Mouse (Mus musculus) forebrain, embryonic 15.5 days (tissue): ENCODE results near the gene Dlgap1. TPM values are rescaled to one million over a fixed set of nuclear protein-coding genes. Genes with fewer than 3 reads are reported as not detected.

Source experiments
- ATAC-seq: fragments of 200-750 bp; cut with Nextera tagmentation; replicated peaks from 2 replicates; pipeline ENCODE4 v1.8.0; 2017; ENCODE audit warnings: mild to moderate bottlenecking, moderate TSS enrichment, moderate library complexity
- H3K27ac ChIP-seq: fragments of 300-500 bp; sonication (generic); replicated peaks from 2 replicates; pipeline ENCODE4 v1.5.1; 2015; ENCODE audit warnings: mild to moderate bottlenecking, inconsistent platforms
- H3K27me3 ChIP-seq: fragments of 300-500 bp; sonication (generic); 2 replicates; pipeline ENCODE4 v1.6.1; 2015; ENCODE audit warnings: inconsistent platforms
- H3K36me3 ChIP-seq: fragments of 300-500 bp; sonication (generic); 2 replicates; pipeline ENCODE4 v1.6.1; 2015; ENCODE audit warnings: mild to moderate bottlenecking, inconsistent platforms
- H3K4me1 ChIP-seq: fragments of 300-500 bp; sonication (generic); 2 replicates; pipeline ENCODE4 v1.6.1; 2015; ENCODE audit warnings: inconsistent platforms
- H3K4me2 ChIP-seq: fragments of 300-500 bp; sonication (generic); replicated peaks from 2 replicates; pipeline ENCODE4 v1.6.1; 2015; ENCODE audit warnings: mild to moderate bottlenecking, inconsistent platforms
- H3K4me3 ChIP-seq: fragments of 300-500 bp; sonication (generic); 2 replicates; pipeline ENCODE4 v1.5.1; 2015; ENCODE audit warnings: mild to moderate bottlenecking, inconsistent platforms
- H3K9ac ChIP-seq: fragments of 300-500 bp; sonication (generic); replicated peaks from 2 replicates; pipeline ENCODE4 v1.6.1; 2015; ENCODE audit warnings: mild to moderate bottlenecking, inconsistent platforms
- H3K9me3 ChIP-seq: fragments of 300-500 bp; sonication (generic); 2 replicates; pipeline ENCODE4 v1.6.1; 2016; ENCODE audit warnings: inconsistent platforms
- WGBS: fragments of 180-500 bp; shearing (Covaris S2); methylation state at CpG from one replicate; pipeline ENCODE4 v1.1.7; 2015; ENCODE audit warnings: mixed read lengths; 5-methylcytosine and 5-hydroxymethylcytosine counted together
- polyA plus RNA-seq: library from polyadenylated mRNA; unstranded; fragments of >200 nt; fragmentation: Nextera tagmentation; extraction: Ambion mirVana; gene quantifications from 2 replicates; pipeline ENCODE4 v1.2.1, GENCODE M21; 2015

Dlgap1 gene
- polyA plus RNA-seq, 1 experiment from 2014 or later: 31.0 TPM

- H3K36me3 ChIP-seq: no peaks in the 10 kb centered on the region
- no peak for ATAC-seq
- H3K27ac ChIP-seq: no peak overlapping the region
- H3K9ac ChIP-seq: no peak overlapping the region
- WGBS: 53% methylated on average over 2 of the region's 2 CpGs
- H3K9me3 ChIP-seq: no peaks in the 10 kb centered on the region
- H3K4me1 ChIP-seq: no peaks in the 10 kb centered on the region
- H3K4me3 ChIP-seq: no peak overlapping the region
- H3K4me2 ChIP-seq: no peak overlapping the region
- H3K27me3 ChIP-seq: no peaks in the 10 kb centered on the region
Measured at GRCm38 (mm10) chr17:70676522-70676921, 707.6 kb downstream of the Dlgap1 start.

DNA sequence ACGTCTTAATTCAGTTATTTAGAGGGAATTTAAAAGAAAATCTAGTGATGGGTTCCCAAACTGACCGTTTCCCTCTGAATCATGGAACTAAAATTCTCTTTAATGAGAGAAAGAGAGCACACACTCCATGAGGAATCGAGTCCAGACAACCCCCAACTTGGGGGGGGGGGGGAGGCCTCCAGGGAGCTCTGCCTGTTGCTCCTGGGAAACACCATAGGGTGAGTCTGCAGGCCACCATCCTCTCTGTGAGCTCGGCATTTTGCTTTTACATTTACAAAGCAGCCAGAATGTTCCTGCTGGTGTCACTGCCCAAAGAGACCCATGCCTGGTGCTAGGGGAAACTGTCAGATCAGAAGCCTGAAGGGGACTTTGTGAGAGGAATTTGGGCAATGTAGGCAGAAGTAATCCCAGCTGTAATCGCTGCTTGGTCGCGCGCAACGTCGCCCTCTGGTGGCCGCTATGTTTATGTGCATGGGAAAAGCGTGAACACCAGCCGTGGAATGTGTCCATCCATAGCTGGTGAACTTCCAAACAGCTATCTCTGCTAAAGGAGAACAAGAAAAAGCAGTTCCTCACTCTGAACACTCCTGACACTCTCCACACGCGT lies 714.8 kb downstream of the Dlgap1 start:
- Histone ChIP-seq H3K27me3 (no peaks in the 10 kb centered on the region), H3K4me1 (no peaks in the 10 kb centered on the region), H3K4me3 (no peak overlapping the region), H3K27ac (no peak overlapping the region), H3K9ac (no peak overlapping the region), H3K9me3 (no peaks in the 10 kb centered on the region), H3K4me2 (no peak overlapping the region), H3K36me3 (no peaks in the 10 kb centered on the region)
- 14% methylated on average over 15 of the region's 15 CpGs for WGBS
- ATAC-seq: peak; percentile 69

DNA sequence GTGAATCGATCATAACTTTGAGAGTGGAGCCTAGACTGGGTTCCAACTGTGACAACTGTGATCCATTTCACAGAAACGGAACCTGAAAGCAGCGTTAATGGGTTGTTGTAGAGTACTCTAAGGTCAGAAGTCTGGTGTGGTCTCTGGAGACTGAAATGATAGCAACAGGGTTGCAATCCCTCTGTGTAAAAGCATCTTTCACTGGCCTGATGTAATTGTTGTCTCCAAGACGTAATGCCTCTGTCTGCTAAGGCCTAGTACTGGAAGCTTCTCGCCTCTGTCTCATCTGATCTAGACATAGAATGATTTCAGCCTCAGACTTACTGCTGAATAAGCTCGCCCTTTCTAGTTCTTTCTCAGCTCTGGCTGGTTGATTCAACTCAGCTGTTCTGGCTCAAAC lies 721.3 kb downstream of the Dlgap1 start:
- Histone ChIP-seq H3K27me3 (no peaks in the 10 kb centered on the region), H3K4me2 (no peak overlapping the region), H3K27ac (no peak overlapping the region), H3K36me3 (no peaks in the 10 kb centered on the region), H3K4me1 (no peaks in the 10 kb centered on the region), H3K9me3 (no peaks in the 10 kb centered on the region), H3K4me3 (no peak overlapping the region), H3K9ac (no peak overlapping the region)
- 94% methylated on average over 6 of the region's 6 CpGs for WGBS
- no peak for ATAC-seq

DNA sequence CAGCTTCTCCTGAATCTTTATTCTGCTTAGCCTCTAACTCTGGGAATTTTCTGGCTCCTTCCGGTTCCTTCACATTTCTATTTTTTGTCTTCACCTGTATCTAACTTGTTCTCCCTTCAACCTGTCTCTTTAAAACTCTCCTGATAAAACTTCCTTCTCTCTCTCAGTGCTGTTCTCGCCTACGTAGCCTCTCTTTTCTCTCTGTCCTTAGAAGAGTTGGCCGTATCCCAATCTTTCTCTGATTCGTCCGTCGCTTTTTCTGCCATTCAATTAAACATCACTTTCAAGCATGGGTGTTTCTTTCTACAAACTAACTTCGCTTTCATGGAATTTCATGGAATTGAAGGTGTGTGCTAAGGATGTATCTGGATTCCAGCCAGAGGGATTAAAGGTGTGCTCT lies 721.7 kb downstream of the Dlgap1 start:
- H3K4me2 ChIP-seq: no peak overlapping the region
- no peaks in the 10 kb centered on the region for H3K9me3 ChIP-seq
- H3K4me3 ChIP-seq: no peak overlapping the region
- no peaks in the 10 kb centered on the region for H3K27me3 ChIP-seq
- no peaks in the 10 kb centered on the region for H3K4me1 ChIP-seq
- no peak overlapping the region for H3K27ac ChIP-seq
- WGBS: 86% methylated on average over 8 of the region's 8 CpGs
- H3K9ac ChIP-seq: no peak overlapping the region
- H3K36me3 ChIP-seq: no peaks in the 10 kb centered on the region
- ATAC-seq: no peak

DNA sequence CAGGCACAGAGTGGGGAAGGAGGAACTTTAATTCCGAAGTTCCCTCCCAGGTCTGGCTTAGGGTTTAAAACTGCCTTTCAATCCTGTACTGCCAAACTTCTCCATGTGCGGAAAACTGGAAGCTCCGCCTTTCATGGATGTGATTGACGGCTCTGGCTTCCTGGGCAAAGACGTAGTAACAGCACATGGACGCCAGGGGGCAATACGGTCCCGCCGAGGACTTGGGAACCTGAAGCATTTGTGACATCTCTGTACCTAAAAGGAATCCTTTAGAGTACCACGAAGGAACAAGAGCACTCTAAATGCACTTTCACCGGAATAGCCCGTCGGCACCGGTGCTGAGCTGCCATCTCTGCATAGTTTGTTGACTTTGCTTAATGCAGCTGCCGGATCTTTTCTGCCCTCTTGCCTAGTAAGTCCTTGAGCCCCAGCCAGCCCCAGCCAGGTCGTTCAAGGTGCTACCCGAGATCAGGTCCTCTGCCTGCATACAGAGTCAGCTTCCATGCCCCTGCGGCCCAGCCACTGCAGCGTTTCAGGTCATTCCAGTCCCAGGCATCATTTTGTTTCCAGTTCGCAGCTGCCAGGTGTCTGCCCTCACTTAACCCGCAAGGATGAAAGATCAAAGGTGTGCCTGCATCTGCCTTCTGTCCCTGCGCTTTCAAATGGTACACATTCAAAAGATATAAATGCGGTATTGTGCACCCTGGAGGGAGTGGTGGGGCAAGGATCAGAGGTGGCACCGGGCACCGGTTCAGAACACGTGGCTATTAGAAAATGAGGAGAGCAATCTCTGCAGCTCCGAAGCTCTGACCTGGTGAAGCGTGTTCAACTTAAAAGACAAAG lies 738.3 kb downstream of the Dlgap1 start:
- peaks cover 6% of the 10 kb centered on the region for H3K4me1 ChIP-seq
- H3K4me2 ChIP-seq: peak overlapping the region; percentile 51
- H3K9ac ChIP-seq: peak overlapping the region; percentile 38; the same call in 1 of the 2 replicates
- no peaks in the 10 kb centered on the region for H3K36me3 ChIP-seq
- WGBS: 4% methylated on average over 28 of the region's 28 CpGs
- H3K9me3 ChIP-seq: no peaks in the 10 kb centered on the region
- ATAC-seq: peak; percentile 83
- H3K27ac ChIP-seq: no peak overlapping the region
- 0 out of 2 replicates have a peak, but pooled peaks cover 3% of the 10 kb centered on the region for H3K27me3 ChIP-seq
- peak overlapping the region; percentile 26 for H3K4me3 ChIP-seq

DNA sequence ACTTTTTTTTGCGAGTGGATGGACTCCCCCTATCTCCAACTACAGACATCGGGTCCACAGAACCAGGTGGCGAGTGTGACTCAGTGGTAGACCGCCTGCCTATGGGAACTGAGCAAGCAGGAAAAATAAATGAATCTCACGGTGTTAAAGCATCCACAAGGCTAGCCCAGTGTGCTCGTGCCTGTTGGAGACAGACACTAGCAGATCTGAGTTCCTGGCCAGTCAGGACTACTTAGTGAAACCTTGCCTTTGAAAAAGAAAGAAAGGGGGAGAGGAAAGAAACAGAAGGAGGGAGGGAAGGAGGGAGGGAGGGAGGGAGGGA lies 738.9 kb downstream of the Dlgap1 start:
- Histone ChIP-seq H3K36me3 (no peaks in the 10 kb centered on the region), H3K4me1 (peaks cover 6% of the 10 kb centered on the region), H3K4me2 (peak overlapping the region; percentile 51), H3K9ac (no peak overlapping the region), H3K9me3 (no peaks in the 10 kb centered on the region), H3K27ac (no peak overlapping the region), H3K4me3 (no peak overlapping the region), H3K27me3 (0 out of 2 replicates have a peak, but pooled peaks cover 3% of the 10 kb centered on the region)
- WGBS: 32% methylated on average over 6 of the region's 6 CpGs
- ATAC-seq: peak; percentile 33; the same call in 1 of the 2 replicates

DNA sequence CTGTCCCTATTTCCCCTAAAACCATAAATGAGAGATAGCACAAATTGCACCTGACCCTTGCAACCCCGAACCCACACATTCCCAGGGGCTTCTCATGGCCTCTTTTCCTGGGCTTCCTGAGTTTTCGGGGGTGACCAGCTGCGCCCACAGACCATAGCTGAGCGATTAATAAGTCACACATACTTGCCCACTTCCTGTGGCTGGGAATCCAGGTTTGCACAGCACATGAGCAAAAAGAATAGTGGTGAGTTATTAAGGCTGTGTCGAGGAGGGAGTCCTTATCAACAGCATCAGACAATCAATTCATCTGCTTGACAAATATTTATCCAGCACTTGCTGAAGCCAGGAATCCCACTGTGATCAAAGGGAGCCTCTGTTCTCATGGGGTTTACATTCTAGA lies 740.7 kb downstream of the Dlgap1 start:
- no peaks in the 10 kb centered on the region for H3K36me3 ChIP-seq
- 0 out of 2 replicates have a peak, but pooled peaks cover 3% of the 10 kb centered on the region for H3K27me3 ChIP-seq
- ATAC-seq: no peak
- 74% methylated on average over 5 of the region's 5 CpGs for WGBS
- H3K4me1 ChIP-seq: peaks cover 6% of the 10 kb centered on the region
- H3K9me3 ChIP-seq: no peaks in the 10 kb centered on the region
- no peak overlapping the region for H3K27ac ChIP-seq
- no peak overlapping the region for H3K4me2 ChIP-seq
- no peak overlapping the region for H3K4me3 ChIP-seq
- H3K9ac ChIP-seq: no peak overlapping the region

GRCm38 (mm10) chr17:70713470-70713869 lies 744.6 kb downstream of the Dlgap1 start:
- no peaks in the 10 kb centered on the region for H3K4me1 ChIP-seq
- WGBS: 50% methylated on average over 10 of the region's 10 CpGs
- H3K9ac ChIP-seq: no peak overlapping the region
- H3K4me2 ChIP-seq: no peak overlapping the region
- H3K36me3 ChIP-seq: no peaks in the 10 kb centered on the region
- no peaks in the 10 kb centered on the region for H3K9me3 ChIP-seq
- H3K27ac ChIP-seq: no peak overlapping the region
- no peak overlapping the region for H3K4me3 ChIP-seq
- H3K27me3 ChIP-seq: no peaks in the 10 kb centered on the region
- no peak for ATAC-seq

DNA sequence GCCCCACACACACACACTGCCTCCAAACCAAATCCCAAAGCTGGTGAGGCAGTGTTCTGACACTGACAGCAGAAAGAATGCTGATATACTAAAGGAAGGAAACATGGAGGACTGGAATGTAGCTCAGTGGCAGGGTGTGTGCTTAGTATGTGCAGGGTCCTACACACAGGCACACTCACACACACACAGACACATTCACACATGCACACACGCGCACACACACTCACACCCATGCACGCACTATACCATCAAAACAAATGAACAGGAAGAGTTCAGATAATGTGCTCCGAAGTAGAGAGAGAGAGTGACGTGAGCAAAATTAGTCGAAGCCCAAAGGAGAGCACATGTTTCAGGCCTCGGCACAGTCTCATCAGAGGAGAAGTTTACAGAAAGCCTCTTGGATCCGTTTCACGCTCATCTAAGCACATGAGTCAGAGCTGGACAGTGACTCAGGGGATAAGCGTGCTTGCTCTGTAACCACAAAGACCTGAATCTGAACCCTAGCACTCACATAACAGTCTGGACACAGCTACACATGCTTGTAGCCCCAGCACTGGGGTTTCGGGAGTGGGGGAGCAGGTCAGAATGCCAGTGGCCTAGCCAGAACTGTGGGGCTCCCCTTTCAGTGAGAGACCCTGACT lies 750.9 kb downstream of the Dlgap1 start:
- no peaks in the 10 kb centered on the region for H3K9me3 ChIP-seq
- H3K9ac ChIP-seq: no peak overlapping the region
- H3K27me3 ChIP-seq: no peaks in the 10 kb centered on the region
- WGBS: 89% methylated on average over 11 of the region's 11 CpGs
- H3K4me2 ChIP-seq: no peak overlapping the region
- no peak for ATAC-seq
- H3K27ac ChIP-seq: no peak overlapping the region
- H3K36me3 ChIP-seq: no peaks in the 10 kb centered on the region
- H3K4me3 ChIP-seq: no peak overlapping the region
- no peaks in the 10 kb centered on the region for H3K4me1 ChIP-seq

DNA sequence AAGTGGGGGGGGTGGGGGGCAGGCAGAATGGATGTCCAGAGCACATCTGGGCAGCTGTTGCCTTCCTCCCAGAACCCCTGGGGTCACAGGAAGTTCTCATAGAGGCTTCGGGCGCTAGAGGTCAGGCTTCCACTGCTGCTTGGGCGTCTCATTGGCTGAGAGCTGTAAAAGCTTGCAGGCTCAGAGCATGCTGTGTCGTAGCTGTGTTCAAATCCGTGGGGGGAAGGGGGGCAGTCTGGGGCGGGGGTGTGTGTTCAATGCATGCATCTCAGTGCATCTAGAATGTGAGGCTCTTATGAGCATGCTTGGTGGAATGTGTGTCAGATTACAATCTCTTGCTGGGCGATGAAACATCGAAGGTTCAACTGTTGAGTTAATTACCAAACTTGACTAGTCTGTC lies 751.9 kb downstream of the Dlgap1 start:
- ATAC-seq: no peak
- Histone ChIP-seq H3K4me3 (no peak overlapping the region), H3K9ac (no peak overlapping the region), H3K9me3 (no peaks in the 10 kb centered on the region), H3K36me3 (no peaks in the 10 kb centered on the region), H3K27ac (no peak overlapping the region), H3K4me1 (no peaks in the 10 kb centered on the region), H3K4me2 (no peak overlapping the region), H3K27me3 (no peaks in the 10 kb centered on the region)
- WGBS: 28% methylated on average over 8 of the region's 8 CpGs

GRCm38 (mm10) chr17:70722146-70722545 lies 753.3 kb downstream of the Dlgap1 start:
- no peak for ATAC-seq
- no peak overlapping the region for H3K27ac ChIP-seq
- H3K4me1 ChIP-seq: no peaks in the 10 kb centered on the region
- H3K4me3 ChIP-seq: no peak overlapping the region
- no peak overlapping the region for H3K9ac ChIP-seq
- WGBS: 81% methylated on average over 3 of the region's 3 CpGs
- no peak overlapping the region for H3K4me2 ChIP-seq
- H3K27me3 ChIP-seq: no peaks in the 10 kb centered on the region
- H3K36me3 ChIP-seq: no peaks in the 10 kb centered on the region
- H3K9me3 ChIP-seq: no peaks in the 10 kb centered on the region

- Histone ChIP-seq H3K4me3 (no peak overlapping the region), H3K27me3 (no peaks in the 10 kb centered on the region), H3K9ac (no peak overlapping the region), H3K4me1 (no peaks in the 10 kb centered on the region), H3K4me2 (no peak overlapping the region), H3K27ac (no peak overlapping the region), H3K36me3 (no peaks in the 10 kb centered on the region), H3K9me3 (no peaks in the 10 kb centered on the region)
- 78% methylated on average over 5 of the region's 5 CpGs for WGBS
- ATAC-seq: no peak
Measured at GRCm38 (mm10) chr17:70728719-70729281, 759.9 kb downstream of the Dlgap1 start.
